Mouse (Mus musculus) liver, embryonic 14.5 days (tissue): ENCODE measurements at regions not wholly inside any gene's neighbourhood (a gene's known extent, or its start where the extent isn't known, plus 50 kb on each side); places are given as distances from the start of the nearest gene placed in this dataset.
"Not testable (repeated sequence)": the region's sequence is repeated elsewhere in the genome, so short reads cannot be mapped to it uniquely, and the experiment has no call there.

ENCODE experiments used
- CTCF ChIP-seq: IDR thresholded peaks from 2 replicates; pipeline ENCODE4 v1.5.1; 2016; ENCODE audit warnings: antibody characterized with exemption, low read depth, control low read depth
- EP300 ChIP-seq: IDR thresholded peaks from 2 replicates; pipeline ENCODE4 v1.6.1; 2016; ENCODE audit warnings: antibody characterized with exemption, low read depth

DNA sequence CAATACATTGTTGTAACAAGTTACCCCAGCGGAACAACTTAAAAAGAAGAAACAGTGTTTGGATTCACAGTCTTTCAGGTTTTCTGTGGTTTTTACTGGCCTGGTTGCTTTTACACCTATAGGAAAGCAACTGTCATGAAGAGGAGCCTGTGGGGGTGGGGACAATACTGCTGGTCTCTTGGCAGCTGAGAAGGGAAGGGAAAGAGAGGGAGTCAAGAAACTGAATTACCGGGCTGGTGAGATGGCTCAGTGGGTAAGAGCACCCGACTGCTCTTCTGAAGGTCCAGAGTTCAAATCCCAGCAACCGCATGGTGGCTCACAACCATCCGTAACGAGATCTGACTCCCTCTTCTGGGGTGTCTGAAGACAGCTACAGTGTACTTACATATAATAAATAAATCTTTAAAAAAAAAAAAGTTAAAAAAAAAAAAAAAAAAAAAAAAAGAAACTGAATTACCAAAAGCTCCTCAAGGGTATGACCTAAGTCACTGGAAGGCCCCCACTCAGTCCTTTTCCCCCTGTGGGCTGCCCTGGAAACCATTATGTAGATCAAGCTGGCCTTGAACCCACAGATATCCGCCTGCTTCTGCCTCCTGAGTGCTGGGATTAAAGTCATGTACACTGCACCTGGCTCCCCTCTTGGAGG lies 114.3 kb upstream of the Nebl start:
- TF ChIP-seq CTCF, EP300: not testable (repeated sequence)
